Mouse (Mus musculus): ENCODE data around the gene Fmo5. TPM values are rescaled to one million over a fixed set of nuclear protein-coding genes. Genes with fewer than 3 reads are reported as not detected.

The Fmo5 gene
- polyA plus RNA-seq, 1 experiment from 2014 or later: 0.94 TPM

GRCm38 (mm10) chr3:97600050-97600832, 28.4 kb upstream of the Fmo5 start:
- no peaks in the 10 kb centered on the region for H3K36me3 ChIP-seq (ENCODE audit: control insufficient read depth, insufficient read depth, low read length)

GRCm38 (mm10) chr3:97609201-97609844, 19.3 kb upstream of the Fmo5 start:
- Histone ChIP-seq H3K4me2 (ENCODE audit: low read depth) (peak overlapping the region; percentile 63), H3K36me3 (ENCODE audit: control insufficient read depth, insufficient read depth, low read length) (no peaks in the 10 kb centered on the region), H3K9me3 (ENCODE audit: control insufficient read depth, low read length) (no peaks in the 10 kb centered on the region), H3K27ac (ENCODE audit: low read depth, low read length) (peak overlapping the region; percentile 76; the same call in 1 of the 2 replicates), H3K9ac (ENCODE audit: low read length) (peak overlapping the region; percentile 86), H3K4me3 (ENCODE audit: low read depth, low read length) (peak overlapping the region; percentile 81), H3K27me3 (ENCODE audit: control insufficient read depth, insufficient read depth, low read length) (no peaks in the 10 kb centered on the region), H3K4me1 (ENCODE audit: control insufficient read depth, insufficient read depth, low read length) (no peaks in the 10 kb centered on the region)
- DNase-seq (ENCODE audit: low spot score) (peak; percentile 40), ATAC-seq (ENCODE audit: insufficient read depth, low FRiP score, low TSS enrichment) (peak; percentile 76)
- 4% methylated on average over 20 of the region's 20 CpGs for WGBS

More at GRCm38 (mm10) chr3:97600050-97600832, 28.4 kb upstream of the Fmo5 start:
- DNase-seq (ENCODE audit: low spot score): no peak
- Histone ChIP-seq H3K9ac (ENCODE audit: low read length) (no peak overlapping the region), H3K4me1 (ENCODE audit: control insufficient read depth, insufficient read depth, low read length) (no peaks in the 10 kb centered on the region), H3K27me3 (ENCODE audit: control insufficient read depth, insufficient read depth, low read length) (no peaks in the 10 kb centered on the region), H3K4me3 (ENCODE audit: low read depth, low read length) (no peak overlapping the region), H3K4me2 (ENCODE audit: low read depth) (no peak overlapping the region), H3K9me3 (ENCODE audit: control insufficient read depth, low read length) (no peaks in the 10 kb centered on the region), H3K27ac (ENCODE audit: low read depth, low read length) (no peak overlapping the region)
- WGBS: 95% methylated on average over 3 of the region's 3 CpGs
- no peak for ATAC-seq (ENCODE audit: insufficient read depth, low FRiP score, low TSS enrichment)

DNA sequence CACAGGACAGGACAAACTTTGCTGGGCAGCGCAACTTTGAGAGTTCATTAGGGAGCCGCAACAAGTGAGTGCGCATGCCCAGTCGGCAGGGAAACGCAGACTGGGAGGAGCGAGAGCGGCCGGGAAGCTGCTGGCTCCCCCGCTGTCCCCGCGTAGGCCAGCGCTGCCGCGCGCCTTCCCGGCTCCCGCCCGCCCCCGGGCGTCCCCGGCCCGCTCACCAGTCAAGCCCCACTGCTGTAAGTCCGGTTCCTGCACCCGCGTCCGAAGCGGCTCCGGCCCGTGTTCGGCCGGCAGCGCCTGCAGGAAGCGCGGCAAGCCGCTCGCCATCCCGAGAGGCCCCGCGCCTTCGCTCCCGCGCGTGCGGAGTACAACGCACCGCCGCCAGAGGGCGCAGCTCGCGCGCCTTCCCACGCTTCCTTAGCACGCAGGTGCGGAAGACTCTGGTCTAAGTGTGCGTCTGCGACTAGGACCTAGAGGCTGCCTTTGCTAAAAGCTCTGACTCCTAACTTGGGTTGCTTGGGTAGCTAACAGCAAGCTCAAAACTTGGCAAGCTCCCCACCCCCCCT, 18.7 kb upstream of the Fmo5 start, which contains the start of gene Chd1l:
TSS of gene Chd1l (minus strand) at position 359 of the 566 bp plus-strand sequence.
- no peaks in the 10 kb centered on the region for H3K27me3 ChIP-seq (ENCODE audit: control insufficient read depth, insufficient read depth, low read length)
- ATAC-seq (ENCODE audit: insufficient read depth, low FRiP score, low TSS enrichment) (peak; percentile 91), DNase-seq (ENCODE audit: low spot score) (peak; percentile 95)
- H3K4me1 ChIP-seq (ENCODE audit: control insufficient read depth, insufficient read depth, low read length): no peaks in the 10 kb centered on the region
- peak within 1 kb of the TSS; percentile 63 for H3K4me2 ChIP-seq (ENCODE audit: low read depth)
- H3K9ac ChIP-seq (ENCODE audit: low read length): peak within 1 kb of the TSS; percentile 86
- no peaks in the 10 kb centered on the region for H3K36me3 ChIP-seq (ENCODE audit: control insufficient read depth, insufficient read depth, low read length)
- H3K4me3 ChIP-seq (ENCODE audit: low read depth, low read length): peak within 1 kb of the TSS; percentile 81
- WGBS: under 1% methylated on average over 47 of the region's 56 CpGs
- no peaks in the 10 kb centered on the region for H3K9me3 ChIP-seq (ENCODE audit: control insufficient read depth, low read length)
- H3K27ac ChIP-seq (ENCODE audit: low read depth, low read length): peak within 1 kb of the TSS; percentile 76; the same call in 1 of the 2 replicates

GRCm38 (mm10) chr3:97611021-97611420, 17.6 kb upstream of the Fmo5 start:
- Histone ChIP-seq H3K36me3 (ENCODE audit: control insufficient read depth, insufficient read depth, low read length) (no peaks in the 10 kb centered on the region), H3K4me3 (ENCODE audit: low read depth, low read length) (no peak overlapping the region), H3K4me1 (ENCODE audit: control insufficient read depth, insufficient read depth, low read length) (no peaks in the 10 kb centered on the region), H3K4me2 (ENCODE audit: low read depth) (no peak overlapping the region), H3K27me3 (ENCODE audit: control insufficient read depth, insufficient read depth, low read length) (no peaks in the 10 kb centered on the region), H3K27ac (ENCODE audit: low read depth, low read length) (no peak overlapping the region), H3K9ac (ENCODE audit: low read length) (no peak overlapping the region), H3K9me3 (ENCODE audit: control insufficient read depth, low read length) (no peaks in the 10 kb centered on the region)
- 91% methylated on average over 6 of the region's 6 CpGs for WGBS
- ATAC-seq (ENCODE audit: insufficient read depth, low FRiP score, low TSS enrichment): no peak
- no peak for DNase-seq (ENCODE audit: low spot score)

- no peak overlapping the region for H3K4me2 ChIP-seq (ENCODE audit: low read depth)
- no peaks in the 10 kb centered on the region for H3K4me1 ChIP-seq (ENCODE audit: control insufficient read depth, insufficient read depth, low read length)
- no peak overlapping the region for H3K27ac ChIP-seq (ENCODE audit: low read depth, low read length)
- H3K27me3 ChIP-seq (ENCODE audit: control insufficient read depth, insufficient read depth, low read length): no peaks in the 10 kb centered on the region
- no peaks in the 10 kb centered on the region for H3K36me3 ChIP-seq (ENCODE audit: control insufficient read depth, insufficient read depth, low read length)
- DNase-seq (ENCODE audit: low spot score): no peak
- H3K9me3 ChIP-seq (ENCODE audit: control insufficient read depth, low read length): no peaks in the 10 kb centered on the region
- H3K4me3 ChIP-seq (ENCODE audit: low read depth, low read length): no peak overlapping the region
- no peak for ATAC-seq (ENCODE audit: insufficient read depth, low FRiP score, low TSS enrichment)
- no peak overlapping the region for H3K9ac ChIP-seq (ENCODE audit: low read length)
- 26% methylated on average over 1 of the region's 1 CpGs for WGBS
These were observed 13.4 kb upstream of the Fmo5 start for GRCm38 (mm10) chr3:97615154-97615553.

DNA sequence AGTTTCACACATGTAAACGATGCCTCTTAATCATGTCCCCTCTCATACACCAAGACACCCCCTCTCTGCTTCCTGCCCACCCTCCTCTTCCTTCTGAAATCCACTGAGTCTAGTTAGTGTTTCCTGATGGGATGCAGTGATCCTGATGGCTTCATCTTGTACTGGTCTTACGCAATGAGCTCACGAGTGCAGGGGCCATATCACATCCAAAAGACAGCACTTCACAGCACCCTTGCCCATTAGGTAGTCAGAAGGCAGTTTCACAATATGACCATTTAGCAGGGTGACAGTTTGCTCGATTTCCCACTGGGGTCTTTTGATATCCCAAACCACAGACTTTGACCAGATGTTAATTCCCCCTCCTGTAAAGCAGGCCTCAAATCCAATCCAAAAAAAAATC, 12.7 kb upstream of the Fmo5 start:
- no peak overlapping the region for H3K4me3 ChIP-seq (ENCODE audit: low read depth, low read length)
- no peaks in the 10 kb centered on the region for H3K4me1 ChIP-seq (ENCODE audit: control insufficient read depth, insufficient read depth, low read length)
- H3K9me3 ChIP-seq (ENCODE audit: control insufficient read depth, low read length): no peaks in the 10 kb centered on the region
- ATAC-seq (ENCODE audit: insufficient read depth, low FRiP score, low TSS enrichment) (no peak), DNase-seq (ENCODE audit: low spot score) (no peak)
- H3K27ac ChIP-seq (ENCODE audit: low read depth, low read length): no peak overlapping the region
- no peaks in the 10 kb centered on the region for H3K36me3 ChIP-seq (ENCODE audit: control insufficient read depth, insufficient read depth, low read length)
- 92% methylated on average over 4 of the region's 4 CpGs for WGBS
- H3K4me2 ChIP-seq (ENCODE audit: low read depth): no peak overlapping the region
- no peaks in the 10 kb centered on the region for H3K27me3 ChIP-seq (ENCODE audit: control insufficient read depth, insufficient read depth, low read length)
- no peak overlapping the region for H3K9ac ChIP-seq (ENCODE audit: low read length)

DNA sequence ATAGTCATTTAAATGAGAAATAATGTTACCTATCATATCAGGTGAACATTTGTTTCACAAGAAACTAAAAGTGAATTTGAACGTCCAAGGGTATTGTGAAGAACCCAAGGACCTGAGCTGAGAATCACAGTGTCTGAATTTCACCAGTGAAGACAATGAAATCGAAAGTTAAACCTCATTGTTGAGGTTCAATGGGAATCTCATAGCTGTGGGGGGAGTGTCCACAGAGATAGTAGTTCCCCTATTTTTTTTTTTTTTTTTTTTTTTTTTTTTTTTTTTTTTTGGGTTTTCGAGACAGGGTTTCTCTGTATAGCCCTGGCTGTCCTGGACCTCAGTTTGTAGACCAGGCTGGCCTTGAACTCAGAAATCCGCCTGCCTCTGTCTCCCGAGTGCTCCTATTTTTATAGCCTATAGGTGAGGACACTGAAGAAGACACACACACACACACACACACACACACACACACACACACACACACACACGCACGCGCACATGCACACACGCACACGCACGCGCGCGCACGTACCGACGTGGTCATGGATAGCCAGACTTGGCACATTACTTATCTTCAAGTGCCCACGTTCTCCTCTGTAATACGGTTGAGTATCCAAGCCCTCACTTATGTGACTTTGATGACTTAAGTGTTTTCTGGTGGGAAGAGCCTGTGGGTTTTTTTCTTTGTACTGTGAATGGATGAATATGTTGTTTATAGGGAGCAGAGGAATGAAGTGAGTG, 11.3 kb upstream of the Fmo5 start:
- Histone ChIP-seq H3K9me3 (ENCODE audit: control insufficient read depth, low read length) (no peaks in the 10 kb centered on the region), H3K27me3 (ENCODE audit: control insufficient read depth, insufficient read depth, low read length) (no peaks in the 10 kb centered on the region), H3K4me3 (ENCODE audit: low read depth, low read length) (no peak overlapping the region), H3K4me2 (ENCODE audit: low read depth) (no peak overlapping the region), H3K4me1 (ENCODE audit: control insufficient read depth, insufficient read depth, low read length) (no peaks in the 10 kb centered on the region), H3K36me3 (ENCODE audit: control insufficient read depth, insufficient read depth, low read length) (no peaks in the 10 kb centered on the region), H3K9ac (ENCODE audit: low read length) (no peak overlapping the region), H3K27ac (ENCODE audit: low read depth, low read length) (no peak overlapping the region)
- DNase-seq (ENCODE audit: low spot score) (no peak), ATAC-seq (ENCODE audit: insufficient read depth, low FRiP score, low TSS enrichment) (no peak)
- 98% methylated on average over 18 of the region's 19 CpGs for WGBS

- Histone ChIP-seq H3K27ac (ENCODE audit: low read depth, low read length) (no peak overlapping the region), H3K9ac (ENCODE audit: low read length) (no peak overlapping the region), H3K4me2 (ENCODE audit: low read depth) (no peak overlapping the region), H3K36me3 (ENCODE audit: control insufficient read depth, insufficient read depth, low read length) (no peaks in the 10 kb centered on the region), H3K4me3 (ENCODE audit: low read depth, low read length) (no peak overlapping the region), H3K4me1 (ENCODE audit: control insufficient read depth, insufficient read depth, low read length) (no peaks in the 10 kb centered on the region), H3K9me3 (ENCODE audit: control insufficient read depth, low read length) (no peaks in the 10 kb centered on the region), H3K27me3 (ENCODE audit: control insufficient read depth, insufficient read depth, low read length) (no peaks in the 10 kb centered on the region)
- ATAC-seq (ENCODE audit: insufficient read depth, low FRiP score, low TSS enrichment) (no peak), DNase-seq (ENCODE audit: low spot score) (no peak)
- 87% methylated on average over 8 of the region's 8 CpGs for WGBS
These were observed 10.7 kb upstream of the Fmo5 start for GRCm38 (mm10) chr3:97617899-97618298.
